In genomic region chr10:75457852-75458251, GRCm38 (mm10) we compare ENCODE assay signal across 22 mouse cellular contexts. TPM values are rescaled to one million over a fixed set of nuclear protein-coding genes. Genes with fewer than 3 reads are reported as not detected.
DNase-seq lines count a peak whose midpoint lies in the region; ATAC-seq and TF ChIP-seq lines count a peak whose summit lies in the region.
"Had no signal": no experiment of that assay in that cellular context is flagged by ENCODE, and none has a peak within 500 bp of the region (broad histone marks: within the 10 kb centered on the region; RNA-seq: fewer than 3 reads in every experiment).

No protein-coding gene starts in this region.

- TF ChIP-seq CTCF in heart, adult 2 months (IDR thresholded peaks at IDR 0.05): no peak
- no peak for TF ChIP-seq CTCF in midbrain, postnatal 0 days (IDR thresholded peaks at IDR 0.05)

- intact Hi-C loops in heart, adult 2 months (cut with DNase I): no loop called here

- no peaks in the 10 kb centered on the region for H3K9me3 ChIP-seq in heart, embryonic 12.5 days (replicated peaks)
- no peaks in the 10 kb centered on the region for H3K9me3 ChIP-seq in midbrain, postnatal 0 days (ENCODE audit: low read length)
- no peaks in the 10 kb centered on the region for H3K9me3 ChIP-seq in midbrain, embryonic 15.5 days
- H3K9me3 ChIP-seq: liver, embryonic 15.5 days had no signal

- H3K9ac ChIP-seq in heart, adult 2 months (ENCODE audit: low read depth, low read length): no peak overlapping the region
- H3K9ac ChIP-seq in heart, embryonic 12.5 days: no peak overlapping the region
- no peak overlapping the region for H3K9ac ChIP-seq in midbrain, postnatal 0 days (replicated peaks; ENCODE audit: low read length, poor library complexity, severe bottlenecking)
- H3K9ac ChIP-seq in midbrain, embryonic 15.5 days: no peak overlapping the region
- H3K9ac ChIP-seq: forebrain, postnatal 0 days; liver, embryonic 15.5 days had no signal

- no peaks in the 10 kb centered on the region for H3K27me3 ChIP-seq in heart, adult 2 months (ENCODE audit: control insufficient read depth, insufficient read depth, low read length)
- no peaks in the 10 kb centered on the region for H3K27me3 ChIP-seq in heart, embryonic 12.5 days (replicated peaks)
- no peaks in the 10 kb centered on the region for H3K27me3 ChIP-seq in midbrain, postnatal 0 days (ENCODE audit: insufficient read depth, low read length)
- no peaks in the 10 kb centered on the region for H3K27me3 ChIP-seq in midbrain, embryonic 15.5 days (replicated peaks)
- H3K27me3 ChIP-seq: liver, embryonic 15.5 days had no signal

- H3K36me3 ChIP-seq in heart, adult 2 months (ENCODE audit: control insufficient read depth, insufficient read depth, low read length): no peaks in the 10 kb centered on the region
- no peaks in the 10 kb centered on the region for H3K36me3 ChIP-seq in heart, embryonic 12.5 days
- no peaks in the 10 kb centered on the region for H3K36me3 ChIP-seq in midbrain, postnatal 0 days (ENCODE audit: insufficient read depth, low read length)
- H3K36me3 ChIP-seq in midbrain, embryonic 15.5 days (replicated peaks): no peaks in the 10 kb centered on the region
- H3K36me3 ChIP-seq: liver, embryonic 15.5 days had no signal

- no peak overlapping the region for H3K4me3 ChIP-seq in heart, adult 2 months
- no peak overlapping the region for H3K4me3 ChIP-seq in heart, embryonic 12.5 days
- H3K4me3 ChIP-seq in midbrain, postnatal 0 days (ENCODE audit: low read depth, low read length): no peak overlapping the region
- no peak overlapping the region for H3K4me3 ChIP-seq in midbrain, embryonic 15.5 days
- H3K4me3 ChIP-seq: liver, embryonic 15.5 days had no signal

- peak overlapping the region; percentile 52 for H3K27ac ChIP-seq in heart, adult 2 months
- no peak overlapping the region for H3K27ac ChIP-seq in heart, embryonic 12.5 days (ENCODE audit: poor library complexity, severe bottlenecking)
- H3K27ac ChIP-seq in midbrain, postnatal 0 days (ENCODE audit: low read depth, low read length): no peak overlapping the region
- no peak overlapping the region for H3K27ac ChIP-seq in midbrain, embryonic 15.5 days
- H3K27ac ChIP-seq: hindbrain, postnatal 0 days; liver, embryonic 15.5 days; macrophage had no signal

- TF ChIP-seq POLR2A in heart, adult 2 months (IDR thresholded peaks at IDR 0.05; ENCODE audit: insufficient read depth, low read depth, low read length): no peak

- H3K4me1 ChIP-seq in heart, adult 2 months (ENCODE audit: control insufficient read depth, insufficient read depth, low read length): peaks cover 7% of the 10 kb centered on the region
- peaks cover 11% of the 10 kb centered on the region for H3K4me1 ChIP-seq in heart, embryonic 12.5 days (replicated peaks)
- no peaks in the 10 kb centered on the region for H3K4me1 ChIP-seq in midbrain, postnatal 0 days (ENCODE audit: insufficient read depth, low read length)
- H3K4me1 ChIP-seq in midbrain, embryonic 15.5 days: no peaks in the 10 kb centered on the region
- H3K4me1 ChIP-seq: liver, embryonic 15.5 days had no signal

- no peak for DNase-seq in heart, adult 2 months
- peak; percentile 47 for DNase-seq in kidney, postnatal 14 days
- DNase-seq in kidney, adult 9 months: no peak
- peak; percentile 23 for DNase-seq in midbrain, postnatal 0 days (ENCODE audit: low spot score)
- peak; percentile 86 for DNase-seq in fibroblast of lung, adult 2 months (ENCODE audit: low read depth)
- DNase-seq in cerebellum, postnatal 10 days: no peak
- DNase-seq: adrenal gland, postnatal 25 days; cerebellum, adult 9-10 months; forebrain, postnatal 0 days; gastrocnemius, postnatal 36 days; left cerebral cortex, postnatal 4 days; liver; right cerebral cortex, postnatal 14 days had no signal

- ATAC-seq in heart, embryonic 12.5 days (ENCODE audit: insufficient number of reproducible peaks, low FRiP score): no peak
- no peak for ATAC-seq in midbrain, postnatal 0 days (ENCODE audit: low FRiP score)
- ATAC-seq in midbrain, embryonic 15.5 days (replicated peaks): no peak
- ATAC-seq: forebrain, postnatal 0 days; hindbrain, postnatal 0 days; intestine, embryonic 16.5 days had no signal

- 54% methylated on average over 1 of the region's 1 CpGs for WGBS in heart, adult 2 months
- 71% methylated on average over 1 of the region's 1 CpGs for WGBS in heart, embryonic 12.5 days
- WGBS in midbrain, postnatal 0 days: 65% methylated on average over 1 of the region's 1 CpGs
- 74% methylated on average over 1 of the region's 1 CpGs for WGBS in midbrain, embryonic 15.5 days

- TF ChIP-seq EP300 in heart, adult 2 months (IDR thresholded peaks at IDR 0.05; ENCODE audit: insufficient read depth, low read depth, low read length): no peak

- H3K4me2 ChIP-seq in heart, embryonic 12.5 days: no peak overlapping the region
- H3K4me2 ChIP-seq in midbrain, postnatal 0 days (ENCODE audit: low read depth, low read length, poor library complexity, severe bottlenecking): no peak overlapping the region
- H3K4me2 ChIP-seq in midbrain, embryonic 15.5 days: no peak overlapping the region
- H3K4me2 ChIP-seq: liver, embryonic 15.5 days had no signal

- H3K79me2 ChIP-seq in heart, adult 2 months (replicated peaks; ENCODE audit: control insufficient read depth, insufficient read depth, low read length): no peaks in the 10 kb centered on the region

RNA-seq across cellular contexts. Expression of gene Upb1, which starts 56.9 kb away (rescaled TPM):
- under 1 TPM; 0.70 to 0.89 TPM for total RNA-seq in heart, adult 2 months (2021)
- polyA plus RNA-seq in heart, adult 2 months (2012; rRNA removed): 0.35 and 0.70 TPM in 2 replicates
- 0.15 and 0.17 TPM in 2 replicates for polyA plus RNA-seq in heart, embryonic 12.5 days (2016; fragmentation: Nextera tagmentation; extraction: Ambion mirVana)
- 0.52 TPM in 1 of 2 replicates, not detected in the other for total RNA-seq in midbrain, postnatal 0 days (2014; rRNA removed)
- 0.44 and 0.72 TPM in 2 replicates for polyA plus RNA-seq in midbrain, postnatal 0 days (2015; fragmentation: Nextera tagmentation; extraction: Ambion mirVana)
- 0.28 and 0.51 TPM in 2 replicates for polyA plus RNA-seq in midbrain, embryonic 15.5 days (2015; fragmentation: Nextera tagmentation; extraction: Ambion mirVana)
- total RNA-seq: gastrocnemius, postnatal 36 days; MEL had no signal
- polyA plus RNA-seq: forebrain, embryonic 11.5 days; neural tube, embryonic 11.5 days had no signal

RNA-seq across cellular contexts. Expression of gene Snrpd3, which starts 59.5 kb away (rescaled TPM):
- total RNA-seq in heart, adult 2 months (2021): 10 to 100 TPM; 61.1 to 65.8 TPM
- 20.8 and 24.8 TPM in 2 replicates for polyA plus RNA-seq in heart, adult 2 months (2012; rRNA removed)
- 105 and 106 TPM in 2 replicates for polyA plus RNA-seq in heart, embryonic 12.5 days (2016; fragmentation: Nextera tagmentation; extraction: Ambion mirVana)
- total RNA-seq in midbrain, postnatal 0 days (2014; rRNA removed): 17.2 and 20.4 TPM in 2 replicates
- polyA plus RNA-seq in midbrain, postnatal 0 days (2015; fragmentation: Nextera tagmentation; extraction: Ambion mirVana): 137 and 143 TPM in 2 replicates
- polyA plus RNA-seq in midbrain, embryonic 15.5 days (2015; fragmentation: Nextera tagmentation; extraction: Ambion mirVana): 122 and 127 TPM in 2 replicates

RNA-seq across cellular contexts. Expression of gene Gucd1, which starts 59.9 kb away (rescaled TPM):
- total RNA-seq in heart, adult 2 months (2021): 10 to 100 TPM; 33.2 to 37.7 TPM
- polyA plus RNA-seq in heart, adult 2 months (2012; rRNA removed): 44.7 and 50.3 TPM in 2 replicates
- 26.8 and 27.9 TPM in 2 replicates for polyA plus RNA-seq in heart, embryonic 12.5 days (2016; fragmentation: Nextera tagmentation; extraction: Ambion mirVana)
- total RNA-seq in midbrain, postnatal 0 days (2014; rRNA removed): 41.2 and 48.0 TPM in 2 replicates
- polyA plus RNA-seq in midbrain, postnatal 0 days (2015; fragmentation: Nextera tagmentation; extraction: Ambion mirVana): 12.6 and 14.4 TPM in 2 replicates
- polyA plus RNA-seq in midbrain, embryonic 15.5 days (2015; fragmentation: Nextera tagmentation; extraction: Ambion mirVana): 22.3 and 24.4 TPM in 2 replicates

Comparison
In these comparisons a context has a peak if more than half of its experiments do, and no peak if none do; other contexts are left out.
1. DNase-seq: peak in kidney, postnatal 14 days (single experiment), midbrain, postnatal 0 days (single experiment) and fibroblast of lung, adult 2 months (single experiment); none in heart, adult 2 months (0 of 2), kidney, adult 9 months (single experiment) and cerebellum, postnatal 10 days (0 of 2).